Mouse (Mus musculus): ENCODE data around the gene Slc7a4. TPM values are rescaled to one million over a fixed set of nuclear protein-coding genes. Genes with fewer than 3 reads are reported as not detected.

The Slc7a4 gene
- not detected in 4 replicates for total RNA-seq (2023)

GRCm38 (mm10) chr16:17583064-17583463 lies at the start of gene Slc7a4:
Slc7a4 (minus strand) TSS chr16:17583214.

GRCm38 (mm10) chr16:17619198-17620105 lies 36.4 kb upstream of the Slc7a4 start, which contains the start of gene Smpd4:
Smpd4 (plus strand) TSS chr16:17619354.

GRCm38 (mm10) chr16:17561751-17562208 lies 21.2 kb downstream of the Slc7a4 start, which contains the start of gene P2rx6:
P2rx6 (plus strand) TSS chr16:17561885.

DNA sequence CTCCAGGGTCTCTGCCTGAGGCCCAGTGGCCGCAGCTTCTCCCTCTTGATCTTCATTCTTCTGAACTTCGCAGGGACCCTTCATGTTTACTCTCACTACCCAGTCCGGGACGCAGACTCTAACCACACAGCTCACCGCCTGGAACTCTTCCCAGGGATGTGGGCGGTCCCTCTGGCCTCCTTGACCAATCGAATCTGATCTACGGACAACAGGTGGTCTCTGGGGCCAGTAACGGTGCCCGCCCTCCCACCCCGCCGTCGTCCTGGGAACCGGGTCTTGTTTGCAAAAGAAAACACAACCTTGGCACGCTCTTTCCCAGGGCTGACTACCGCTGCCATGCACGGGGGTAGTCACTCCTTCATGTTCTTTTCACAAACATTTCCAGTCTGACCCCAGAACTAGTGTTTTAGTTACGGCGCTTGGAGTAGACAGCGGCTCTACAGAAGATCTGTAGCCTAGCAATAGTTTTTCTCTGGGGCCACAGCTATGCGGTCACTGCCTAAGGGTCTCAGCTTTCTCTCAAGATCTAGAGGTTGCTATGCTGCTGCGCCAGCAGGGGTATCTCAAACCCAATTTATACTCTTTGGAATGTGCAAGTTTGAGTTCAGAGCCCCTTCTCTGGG lies 21.8 kb downstream of the Slc7a4 start, which contains the start of gene Lrrc74b:
Gene Lrrc74b, minus strand, starts transcription at position 120 of the 623 bp plus-strand sequence.

DNA sequence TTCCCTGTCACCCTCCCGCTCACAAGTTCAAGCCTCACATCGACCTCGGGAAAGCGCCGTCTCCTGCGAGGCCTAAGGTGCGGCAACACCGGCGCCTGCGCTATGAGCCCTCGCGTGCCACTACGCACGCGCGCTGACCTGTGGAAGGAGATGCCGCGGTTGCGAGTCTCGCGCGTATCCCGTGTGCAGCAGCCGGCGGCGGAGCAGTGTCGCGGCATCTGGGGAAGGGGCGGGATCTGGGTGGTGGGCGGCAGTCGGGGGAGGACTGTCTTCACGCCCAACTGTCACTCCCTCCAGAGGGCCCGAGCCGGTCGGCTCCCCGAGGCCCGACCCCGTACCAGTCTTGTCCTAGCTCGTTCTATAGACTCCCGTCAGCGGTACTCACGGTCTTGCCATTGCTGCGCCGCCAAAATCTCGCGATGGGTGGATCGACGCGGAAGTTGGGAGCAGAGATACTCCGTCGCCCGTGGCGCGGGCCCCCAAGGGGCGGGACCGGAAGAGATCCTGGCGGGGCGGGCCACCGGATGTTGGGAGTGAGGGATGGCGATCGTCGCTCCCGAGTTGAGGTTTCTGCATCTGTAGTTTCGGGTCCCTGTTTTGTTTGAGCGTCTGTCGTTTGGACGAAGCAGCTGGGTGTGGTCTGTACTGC lies 52.2 kb downstream of the Slc7a4 start, which contains the start of gene Thap7:
Gene Thap7, minus strand, starts transcription at position 497 of the 649 bp plus-strand sequence.

Other genes starting within 250 kb of the Slc7a4 start
- 60.0 to 64.2 TPM (median 62.2 TPM) in 4 replicates for gene Snap29, start 177.2 kb downstream of the Slc7a4 start, total RNA-seq (2023)
- 121 to 147 TPM (median 138 TPM) in 4 replicates for gene Pi4ka, start 176.9 kb downstream of the Slc7a4 start, total RNA-seq (2023)
- gene Crkl, start 131.2 kb downstream of the Slc7a4 start, total RNA-seq (2023) = 47.4 to 55.6 TPM (median 52.0 TPM) in 4 replicates
- gene Aifm3, start 93.6 kb downstream of the Slc7a4 start, total RNA-seq (2023) = not detected in 4 replicates
- 47.7 to 57.0 TPM (median 53.3 TPM) in 4 replicates for gene Lztr1, start 74.5 kb downstream of the Slc7a4 start, total RNA-seq (2023)
- gene Thap7, start 52.1 kb downstream of the Slc7a4 start, total RNA-seq (2023) = 25.2 to 39.4 TPM (median 32.4 TPM) in 4 replicates
- gene Lrrc74b, start 22.0 kb downstream of the Slc7a4 start, total RNA-seq (2023) = 0.31 TPM in 1 of 4 replicates, not detected in the others
- not detected in 4 replicates for gene P2rx6, start 21.3 kb downstream of the Slc7a4 start, total RNA-seq (2023)
- gene Smpd4, start 36.1 kb upstream of the Slc7a4 start, total RNA-seq (2023) = 45.7 to 50.9 TPM (median 48.8 TPM) in 4 replicates
- gene Ccdc74a, start 63.3 kb upstream of the Slc7a4 start, total RNA-seq (2023) = not detected in 4 replicates
- gene Med15, start 149.7 kb upstream of the Slc7a4 start, total RNA-seq (2023) = 129 to 145 TPM (median 134 TPM) in 4 replicates
- 10.8 to 21.1 TPM (median 15.3 TPM) in 4 replicates for gene Klhl22, start 176.4 kb upstream of the Slc7a4 start, total RNA-seq (2023)
- 0.20 TPM in 1 of 4 replicates, not detected in the others for gene Scarf2, start 214.1 kb upstream of the Slc7a4 start, total RNA-seq (2023)
- not detected in 4 replicates for gene B830017H08Rik, start 249.9 kb upstream of the Slc7a4 start, total RNA-seq (2023)

Data from B cell, adult 62 days (primary cell).